Mouse (Mus musculus) limb, embryonic 15.5 days (tissue): ENCODE measurements around the gene Atp6v0e. TPM values are rescaled to one million over a fixed set of nuclear protein-coding genes. Genes with fewer than 3 reads are reported as not detected.

Experiments
- ATAC-seq: fragments of 200-750 bp; cut with Nextera tagmentation; 2 replicates; pipeline ENCODE4 v1.8.0; 2017; ENCODE audit warnings: low read depth, moderate TSS enrichment; ENCODE audit not compliant: insufficient number of reproducible peaks, low FRiP score, low TSS enrichment
- H3K27ac ChIP-seq: fragments of 300-500 bp; sonication (generic); 2 replicates; pipeline ENCODE4 v1.5.1; 2015; ENCODE audit warnings: moderate library complexity, mild to moderate bottlenecking, inconsistent platforms
- H3K27me3 ChIP-seq: fragments of 300-500 bp; sonication (generic); 2 replicates; pipeline ENCODE4 v1.6.1; 2015; ENCODE audit warnings: inconsistent platforms
- H3K36me3 ChIP-seq: fragments of 300-500 bp; sonication (generic); 2 replicates; pipeline ENCODE4 v1.6.1; 2015; ENCODE audit warnings: inconsistent platforms
- H3K4me1 ChIP-seq: fragments of 300-500 bp; sonication (generic); 2 replicates; pipeline ENCODE4 v1.6.1; 2015; ENCODE audit warnings: inconsistent platforms
- H3K4me2 ChIP-seq: fragments of 300-500 bp; sonication (generic); 2 replicates; pipeline ENCODE4 v1.6.1; 2015; ENCODE audit warnings: mild to moderate bottlenecking, inconsistent platforms
- H3K4me3 ChIP-seq: fragments of 300-500 bp; sonication (generic); 2 replicates; pipeline ENCODE4 v1.5.1; 2015; ENCODE audit warnings: mild to moderate bottlenecking, inconsistent platforms
- H3K9ac ChIP-seq: fragments of 300-500 bp; sonication (generic); 2 replicates; pipeline ENCODE4 v1.6.1; 2015; ENCODE audit warnings: inconsistent platforms
- H3K9me3 ChIP-seq: fragments of 300-500 bp; sonication (generic); 2 replicates; pipeline ENCODE4 v1.6.1; 2016; ENCODE audit warnings: inconsistent platforms
- WGBS: fragments of 180-500 bp; shearing (Covaris S2); methylation state at CpG from one replicate; pipeline ENCODE4 v1.1.7; 2015; 5-methylcytosine and 5-hydroxymethylcytosine counted together
- polyA plus RNA-seq: library from polyadenylated mRNA; unstranded; fragments of >200 nt; fragmentation: Nextera tagmentation; extraction: Ambion mirVana; gene quantifications from 2 replicates; pipeline ENCODE4 v1.2.1, GENCODE M21; 2015

The Atp6v0e gene
- polyA plus RNA-seq, 1 experiment from 2014 or later, result 248 TPM

GRCm38 (mm10) chr17:26691110-26691509 lies 28.1 kb downstream of the Atp6v0e start:
- WGBS, result 83% methylated on average over 7 of the region's 7 CpGs
- no peak for ATAC-seq

GRCm38 (mm10) chr17:26693424-26693823 lies 30.4 kb downstream of the Atp6v0e start:
- no peaks in the 10 kb centered on the region for H3K9me3 ChIP-seq
- no peak overlapping the region for H3K9ac ChIP-seq
- 71% methylated on average over 7 of the region's 7 CpGs for WGBS
- ATAC-seq, result no peak
- H3K4me2 ChIP-seq, result no peak overlapping the region
- no peak overlapping the region for H3K4me3 ChIP-seq
- peaks cover 26% of the 10 kb centered on the region for H3K4me1 ChIP-seq
- H3K27me3 ChIP-seq, result no peaks in the 10 kb centered on the region
- peaks cover 24% of the 10 kb centered on the region for H3K36me3 ChIP-seq
- no peak overlapping the region for H3K27ac ChIP-seq

More at GRCm38 (mm10) chr17:26691110-26691509, 28.1 kb downstream of the Atp6v0e start:
- H3K9me3 ChIP-seq, result no peaks in the 10 kb centered on the region
- H3K9ac ChIP-seq, result no peak overlapping the region
- H3K4me2 ChIP-seq, result no peak overlapping the region
- no peak overlapping the region for H3K27ac ChIP-seq
- peaks cover 5% of the 10 kb centered on the region; the same call in 1 of the 2 replicates for H3K36me3 ChIP-seq
- H3K4me1 ChIP-seq, result peaks cover 28% of the 10 kb centered on the region
- no peak overlapping the region for H3K4me3 ChIP-seq
- H3K27me3 ChIP-seq, result no peaks in the 10 kb centered on the region

DNA sequence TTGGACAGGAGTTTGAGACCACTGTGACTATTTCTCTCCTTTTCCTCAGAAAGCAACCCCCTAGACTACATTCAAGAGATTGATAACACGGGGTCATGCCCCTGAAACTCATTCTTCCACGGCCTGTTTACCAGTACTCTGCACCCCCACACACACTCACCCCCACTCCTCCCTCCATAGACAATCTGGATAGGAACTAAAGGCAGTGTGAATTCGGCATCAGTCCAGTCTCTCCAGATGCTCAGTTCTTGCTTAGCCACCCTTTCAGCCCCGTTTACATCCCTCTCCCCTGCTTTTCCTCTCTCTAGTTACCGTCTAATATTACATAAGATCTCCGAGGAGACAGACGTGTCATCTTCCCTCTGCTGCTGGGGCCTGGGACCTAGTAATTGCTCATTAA lies 31.1 kb downstream of the Atp6v0e start:
- Histone ChIP-seq H3K27me3 (no peaks in the 10 kb centered on the region), H3K9ac (no peak overlapping the region), H3K36me3 (peaks cover 32% of the 10 kb centered on the region), H3K27ac (no peak overlapping the region), H3K4me3 (no peak overlapping the region), H3K9me3 (no peaks in the 10 kb centered on the region), H3K4me1 (peaks cover 18% of the 10 kb centered on the region), H3K4me2 (no peak overlapping the region)
- no peak for ATAC-seq
- WGBS, result 75% methylated on average over 7 of the region's 7 CpGs

GRCm38 (mm10) chr17:26695193-26695592 lies 32.2 kb downstream of the Atp6v0e start:
- WGBS, result 94% methylated on average over 3 of the region's 3 CpGs
- no peaks in the 10 kb centered on the region for H3K27me3 ChIP-seq
- no peak for ATAC-seq
- peaks cover 8% of the 10 kb centered on the region; the same call in 1 of the 2 replicates for H3K4me1 ChIP-seq
- no peak overlapping the region for H3K27ac ChIP-seq
- peaks cover 42% of the 10 kb centered on the region for H3K36me3 ChIP-seq
- H3K4me2 ChIP-seq, result no peak overlapping the region
- H3K9me3 ChIP-seq, result no peaks in the 10 kb centered on the region
- no peak overlapping the region for H3K9ac ChIP-seq
- no peak overlapping the region for H3K4me3 ChIP-seq

- H3K4me1 ChIP-seq, result no peaks in the 10 kb centered on the region
- H3K4me2 ChIP-seq, result no peak overlapping the region
- no peak overlapping the region for H3K9ac ChIP-seq
- no peak for ATAC-seq
- H3K27ac ChIP-seq, result no peak overlapping the region
- 90% methylated on average over 5 of the region's 5 CpGs for WGBS
- H3K27me3 ChIP-seq, result no peaks in the 10 kb centered on the region
- H3K36me3 ChIP-seq, result peaks cover 62% of the 10 kb centered on the region
- no peak overlapping the region for H3K4me3 ChIP-seq
- no peaks in the 10 kb centered on the region for H3K9me3 ChIP-seq
Observed at GRCm38 (mm10) chr17:26698846-26699245, 35.8 kb downstream of the Atp6v0e start.

DNA sequence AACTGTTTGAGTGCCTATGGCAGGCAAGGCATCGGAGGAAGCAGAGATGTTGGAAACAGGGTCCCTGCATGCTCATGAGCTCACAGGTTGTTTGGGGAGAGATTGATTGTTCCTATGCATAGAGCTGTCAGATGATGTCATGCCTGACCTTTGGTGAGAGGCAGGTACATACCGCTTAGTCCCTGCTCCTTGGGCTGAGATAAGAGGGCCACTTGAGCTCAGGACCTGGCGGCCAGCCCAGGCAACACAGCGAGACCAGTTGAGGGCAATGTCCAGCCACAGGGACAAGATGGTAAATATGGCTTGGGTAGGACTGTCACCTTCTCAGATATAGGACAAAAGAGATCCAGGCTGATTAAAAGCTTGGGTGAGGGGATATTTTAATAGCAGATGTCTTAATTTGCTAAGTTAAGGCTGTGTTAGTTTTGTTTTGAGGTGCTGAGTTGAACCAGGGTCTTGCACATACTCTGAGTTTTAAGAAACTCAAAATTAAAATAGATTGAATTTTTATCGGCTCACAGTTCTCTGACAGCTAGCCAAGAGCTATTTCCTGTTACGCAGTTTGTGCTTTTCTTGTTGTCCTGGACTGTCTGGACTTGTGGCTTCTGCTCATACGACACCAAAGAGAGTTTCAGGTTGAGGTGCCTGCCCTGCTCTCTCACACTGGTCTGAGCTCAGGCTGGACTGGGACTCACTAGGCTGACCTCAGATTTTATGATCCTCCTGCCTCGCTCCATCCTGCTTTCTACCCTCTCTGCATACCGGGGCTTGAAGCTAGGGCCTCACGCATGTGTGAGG lies 37.0 kb downstream of the Atp6v0e start:
- no peak for ATAC-seq
- Histone ChIP-seq H3K36me3 (peaks cover 62% of the 10 kb centered on the region), H3K9ac (no peak overlapping the region), H3K27ac (no peak overlapping the region), H3K4me3 (no peak overlapping the region), H3K4me2 (no peak overlapping the region), H3K9me3 (no peaks in the 10 kb centered on the region), H3K27me3 (no peaks in the 10 kb centered on the region), H3K4me1 (no peaks in the 10 kb centered on the region)
- WGBS, result 93% methylated on average over 10 of the region's 10 CpGs

DNA sequence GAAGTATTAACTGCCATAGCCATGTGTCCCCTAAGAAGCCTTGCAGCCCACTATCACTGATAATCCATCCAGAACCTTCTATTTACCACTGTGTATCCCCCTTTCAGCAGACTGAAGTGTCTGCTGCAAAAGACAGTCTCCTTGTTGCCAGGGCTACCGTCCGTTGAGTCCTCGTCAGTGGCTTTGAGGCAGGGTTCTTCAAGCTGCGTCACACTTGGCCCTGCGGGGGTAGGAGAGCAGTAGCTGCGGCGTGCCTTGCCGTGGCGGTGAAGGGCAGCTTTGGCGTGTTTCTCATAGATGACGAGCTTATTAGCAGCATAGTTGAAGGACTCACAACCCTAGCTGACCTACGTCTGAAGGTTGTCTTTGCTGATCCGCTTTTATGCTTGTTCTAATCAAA lies 38.5 kb downstream of the Atp6v0e start:
- ATAC-seq, result no peak
- Histone ChIP-seq H3K9ac (no peak overlapping the region), H3K4me3 (no peak overlapping the region), H3K4me2 (no peak overlapping the region), H3K36me3 (peaks cover 53% of the 10 kb centered on the region), H3K4me1 (no peaks in the 10 kb centered on the region), H3K27ac (no peak overlapping the region), H3K9me3 (no peaks in the 10 kb centered on the region), H3K27me3 (no peaks in the 10 kb centered on the region)
- WGBS, result 83% methylated on average over 13 of the region's 13 CpGs

- Histone ChIP-seq H3K4me3 (no peak overlapping the region), H3K9ac (no peak overlapping the region), H3K4me1 (no peaks in the 10 kb centered on the region), H3K9me3 (no peaks in the 10 kb centered on the region), H3K4me2 (no peak overlapping the region), H3K36me3 (peaks cover 45% of the 10 kb centered on the region), H3K27me3 (no peaks in the 10 kb centered on the region), H3K27ac (no peak overlapping the region)
- 90% methylated on average over 4 of the region's 4 CpGs for WGBS
- no peak for ATAC-seq
Observed at GRCm38 (mm10) chr17:26702621-26703020, 39.6 kb downstream of the Atp6v0e start.

GRCm38 (mm10) chr17:26703671-26704070 lies 40.6 kb downstream of the Atp6v0e start:
- ATAC-seq, result no peak

DNA sequence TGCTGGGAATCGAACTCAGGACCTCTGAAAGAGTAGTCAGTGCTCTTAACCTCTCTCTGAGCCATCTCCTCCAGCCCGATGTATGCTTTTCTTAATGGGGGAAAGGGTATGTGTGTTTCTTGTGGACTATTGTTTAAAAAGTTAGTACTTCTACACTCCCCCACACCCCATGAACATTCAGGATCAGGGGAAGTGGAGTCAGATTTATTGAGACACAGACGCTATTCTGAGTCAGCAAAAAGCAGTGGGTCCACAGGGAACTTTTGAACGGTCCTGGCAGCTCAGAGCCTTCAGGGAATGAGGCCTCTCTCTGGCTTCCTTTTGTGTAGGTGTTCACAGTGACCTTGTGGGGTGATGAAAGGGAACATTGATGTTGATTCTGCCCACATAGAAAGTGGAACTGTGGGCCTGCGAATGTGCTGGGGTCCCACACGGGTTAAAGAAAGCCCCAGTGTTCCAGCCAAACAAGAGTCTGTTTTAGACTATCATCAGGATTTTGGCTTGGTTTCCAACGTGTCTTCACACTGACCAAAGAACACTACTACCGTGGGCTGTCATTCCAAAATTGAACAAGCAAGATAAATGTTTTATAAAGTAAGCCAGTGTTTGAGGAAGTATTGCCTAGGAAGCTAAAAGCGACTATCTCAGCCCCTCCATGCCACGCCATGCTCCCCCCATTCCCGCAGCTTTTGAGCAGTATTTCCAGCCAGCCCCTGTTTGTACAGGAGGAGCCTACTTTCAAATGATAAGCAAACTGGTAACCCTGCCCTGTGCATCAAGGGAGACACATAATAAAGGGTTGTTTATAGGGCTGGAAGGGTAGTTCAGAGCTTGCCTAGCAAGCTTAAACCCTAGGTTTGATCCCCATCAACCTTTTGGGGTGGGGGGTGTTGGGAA lies 42.7 kb downstream of the Atp6v0e start:
- H3K4me2 ChIP-seq, result no peak overlapping the region
- no peaks in the 10 kb centered on the region for H3K27me3 ChIP-seq
- H3K4me3 ChIP-seq, result no peak overlapping the region
- no peak overlapping the region for H3K9ac ChIP-seq
- H3K4me1 ChIP-seq, result no peaks in the 10 kb centered on the region
- no peak for ATAC-seq
- H3K36me3 ChIP-seq, result 0 out of 2 replicates have a peak, but pooled peaks cover 14% of the 10 kb centered on the region
- no peak overlapping the region; the same call in 1 of the 2 replicates for H3K27ac ChIP-seq
- H3K9me3 ChIP-seq, result no peaks in the 10 kb centered on the region
- 77% methylated on average over 11 of the region's 11 CpGs for WGBS

More at GRCm38 (mm10) chr17:26703671-26704070, 40.6 kb downstream of the Atp6v0e start:
- no peak overlapping the region for H3K4me2 ChIP-seq
- no peak overlapping the region for H3K4me3 ChIP-seq
- no peaks in the 10 kb centered on the region for H3K4me1 ChIP-seq
- H3K27ac ChIP-seq, result no peak overlapping the region
- no peaks in the 10 kb centered on the region for H3K27me3 ChIP-seq
- H3K9me3 ChIP-seq, result no peaks in the 10 kb centered on the region
- H3K36me3 ChIP-seq, result peaks cover 35% of the 10 kb centered on the region
- 86% methylated on average over 4 of the region's 4 CpGs for WGBS
- H3K9ac ChIP-seq, result no peak overlapping the region

GRCm38 (mm10) chr17:26707066-26707465 lies 44.0 kb downstream of the Atp6v0e start:
- no peaks in the 10 kb centered on the region for H3K4me1 ChIP-seq
- no peak overlapping the region for H3K27ac ChIP-seq
- no peak overlapping the region for H3K9ac ChIP-seq
- H3K9me3 ChIP-seq, result no peaks in the 10 kb centered on the region
- no peak for ATAC-seq
- no peak overlapping the region for H3K4me2 ChIP-seq
- H3K36me3 ChIP-seq, result 0 out of 2 replicates have a peak, but pooled peaks cover 1% of the 10 kb centered on the region
- WGBS, result 64% methylated on average over 7 of the region's 7 CpGs
- no peak overlapping the region for H3K4me3 ChIP-seq
- no peaks in the 10 kb centered on the region for H3K27me3 ChIP-seq

GRCm38 (mm10) chr17:26708499-26708898 lies 45.5 kb downstream of the Atp6v0e start:
- Histone ChIP-seq H3K4me1 (no peaks in the 10 kb centered on the region), H3K4me2 (no peak overlapping the region), H3K27me3 (no peaks in the 10 kb centered on the region), H3K4me3 (no peak overlapping the region), H3K36me3 (no peaks in the 10 kb centered on the region), H3K27ac (no peak overlapping the region), H3K9ac (no peak overlapping the region), H3K9me3 (no peaks in the 10 kb centered on the region)
- no peak for ATAC-seq
